Mouse (Mus musculus) ZHBTc4 (cell line): ENCODE results near the gene Atp2b4.

ENCODE experiments used
- DNase-seq: peaks from one replicate; pipeline ENCODE4 v3.0.0-alpha.2; 2011; ENCODE audit warnings: low read depth, low spot score

The Atp2b4 gene

GRCm38 (mm10) chr1:133800948-133801393 lies at the start of gene Atp2b4:
Gene Atp2b4, minus strand, starts transcription at chr1:133801041.
- peak; percentile 94 for DNase-seq

DNA sequence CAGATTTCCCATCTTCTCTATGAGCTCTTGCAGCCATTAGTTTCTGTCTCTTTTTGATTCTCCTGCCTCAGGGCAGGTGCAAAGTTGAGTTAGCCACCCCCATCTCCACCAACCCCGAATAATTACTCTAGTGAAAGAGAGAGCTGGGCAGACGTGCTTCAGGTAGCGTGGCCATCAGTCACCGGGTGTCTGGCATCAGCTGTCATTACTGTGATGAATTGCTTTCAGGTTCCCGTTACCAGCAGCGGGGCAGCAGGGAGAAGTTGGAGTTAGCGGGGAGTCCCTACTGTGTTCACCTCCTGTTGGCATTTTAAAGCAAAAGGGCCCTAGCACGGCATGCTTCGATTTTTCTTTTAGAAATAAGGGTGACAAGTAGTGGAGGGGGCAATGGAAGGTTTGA lies 43.9 kb upstream of the Atp2b4 start:
- DNase-seq, result no peak

- no peak for DNase-seq
Observed at GRCm38 (mm10) chr1:133843900-133844299, 43.1 kb upstream of the Atp2b4 start.

DNA sequence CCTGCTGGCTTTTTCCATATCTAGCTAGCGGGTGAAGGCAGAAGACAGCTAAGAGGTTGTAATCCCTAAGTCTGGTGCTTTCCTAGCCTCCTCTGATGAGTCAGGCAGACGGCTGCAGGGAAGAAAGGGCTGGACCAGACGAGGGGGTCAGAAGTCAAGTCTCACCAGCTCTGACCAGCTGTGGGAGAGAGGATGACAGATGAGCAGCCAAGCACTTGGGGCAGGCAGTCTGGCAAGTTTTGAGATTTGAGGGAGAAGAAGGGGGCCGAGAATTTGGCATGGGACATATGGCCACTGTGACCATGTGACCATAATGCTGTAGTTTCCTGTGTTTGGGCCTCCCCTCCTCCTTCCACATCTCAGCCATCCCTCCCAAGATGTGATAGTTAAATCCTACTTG lies 42.5 kb upstream of the Atp2b4 start:
- DNase-seq, result no peak

GRCm38 (mm10) chr1:133842074-133842725 lies 41.4 kb upstream of the Atp2b4 start:
- peak; percentile 48 for DNase-seq

GRCm38 (mm10) chr1:133841171-133841926 lies 40.5 kb upstream of the Atp2b4 start:
- DNase-seq, result no peak

DNA sequence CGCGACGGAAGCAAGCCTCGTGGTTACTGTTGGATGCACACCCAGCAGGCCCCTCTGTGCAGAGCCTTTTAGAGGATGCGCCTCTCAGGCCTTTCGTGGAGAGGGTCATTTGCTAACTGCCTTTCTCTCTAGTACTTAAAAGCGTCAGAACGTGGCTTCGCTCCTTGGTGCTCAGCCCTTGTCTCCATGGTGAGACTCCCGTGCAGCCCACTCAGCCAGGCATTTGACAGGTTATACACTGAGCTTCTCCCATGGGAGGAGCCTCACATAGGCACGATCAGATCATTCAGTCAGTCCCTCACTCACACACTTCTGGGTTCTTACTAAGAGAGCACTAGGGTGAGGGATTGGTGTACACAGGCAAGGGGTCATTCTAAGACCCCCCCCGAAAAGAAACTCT lies 39.7 kb upstream of the Atp2b4 start:
- no peak for DNase-seq

DNA sequence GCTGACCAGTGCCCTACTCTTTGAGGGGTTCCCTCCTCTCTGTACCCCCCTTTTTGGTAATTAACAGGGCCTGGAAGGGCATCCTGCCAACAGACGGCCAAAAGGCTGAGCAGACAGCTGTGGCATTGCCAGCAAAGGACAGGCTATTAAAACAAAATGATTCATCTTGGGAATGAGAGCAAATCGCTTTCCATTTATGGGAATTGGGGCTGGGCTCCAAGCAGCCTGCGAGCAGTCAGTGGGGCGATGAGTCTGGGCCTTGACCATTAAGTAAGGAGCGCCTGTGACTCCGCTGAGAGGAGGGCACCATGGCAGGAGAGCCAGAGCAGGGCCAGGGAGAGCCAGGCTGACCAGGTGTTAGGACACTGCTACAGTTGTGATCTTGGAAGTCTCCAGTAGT lies 33.5 kb upstream of the Atp2b4 start:
- DNase-seq, result no peak

GRCm38 (mm10) chr1:133832781-133833180 lies 31.9 kb upstream of the Atp2b4 start:
- no peak for DNase-seq

DNA sequence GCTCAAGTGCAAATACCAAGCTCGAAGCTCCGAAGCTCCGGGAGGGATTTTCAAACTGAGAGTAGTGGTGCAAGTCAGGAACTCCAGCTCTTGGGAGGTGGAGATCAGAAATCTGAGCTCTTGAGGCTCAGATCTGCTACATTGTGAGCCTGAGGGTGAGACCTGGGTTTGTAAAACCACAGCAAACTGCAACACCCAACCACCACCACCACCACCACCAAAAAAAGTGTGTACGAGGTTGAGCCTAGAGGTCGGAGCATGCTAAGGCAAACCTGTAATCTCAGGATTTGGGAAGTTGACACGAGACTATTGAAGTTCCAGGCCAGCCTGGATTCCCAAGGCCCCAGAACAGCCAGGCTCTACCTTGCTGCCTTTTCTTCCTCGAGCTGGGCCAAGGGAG lies 25.4 kb upstream of the Atp2b4 start:
- no peak for DNase-seq

- peak; percentile 15 for DNase-seq
Observed at GRCm38 (mm10) chr1:133825543-133825942, 24.7 kb upstream of the Atp2b4 start.

DNA sequence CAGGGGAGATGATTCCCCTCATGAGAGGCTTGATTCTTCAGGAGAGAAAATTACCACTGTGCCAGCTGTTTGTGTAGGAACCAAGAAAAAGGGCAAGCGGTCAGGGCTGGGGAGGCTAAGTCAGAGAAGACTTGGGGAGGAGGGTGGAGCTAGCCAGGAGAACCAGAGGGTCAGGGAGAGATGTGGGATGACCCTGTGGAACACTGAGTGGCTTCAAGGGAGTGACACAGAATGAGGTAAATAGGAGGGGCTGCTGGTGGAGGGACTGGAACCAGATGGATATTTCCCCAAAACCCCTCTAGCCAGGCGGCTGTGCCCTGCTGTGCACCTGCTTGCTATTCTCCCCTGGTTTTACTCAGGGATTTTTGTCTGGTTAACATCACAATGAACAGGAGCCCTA lies 24.3 kb upstream of the Atp2b4 start:
- DNase-seq, result no peak

DNA sequence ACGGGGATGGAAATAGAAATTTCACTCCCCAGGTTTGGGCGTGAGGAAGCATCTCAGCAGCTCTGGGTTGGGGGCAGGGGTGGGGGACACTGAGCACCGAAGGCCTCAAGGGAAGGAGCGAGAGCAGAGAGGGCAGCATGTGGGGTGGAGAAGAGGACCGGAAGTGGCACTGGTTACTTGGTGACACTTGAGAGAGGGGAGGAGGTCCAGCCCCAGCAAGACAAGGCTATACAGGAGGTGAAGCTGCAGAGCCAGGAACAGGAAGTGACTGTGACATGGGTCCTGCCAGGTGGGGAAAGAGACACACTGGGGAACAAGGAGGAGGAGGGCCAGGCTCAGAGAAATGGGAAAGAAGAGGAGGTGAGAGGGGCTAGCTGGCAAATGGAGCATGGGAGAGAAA lies 20.3 kb upstream of the Atp2b4 start:
- DNase-seq, result no peak

DNA sequence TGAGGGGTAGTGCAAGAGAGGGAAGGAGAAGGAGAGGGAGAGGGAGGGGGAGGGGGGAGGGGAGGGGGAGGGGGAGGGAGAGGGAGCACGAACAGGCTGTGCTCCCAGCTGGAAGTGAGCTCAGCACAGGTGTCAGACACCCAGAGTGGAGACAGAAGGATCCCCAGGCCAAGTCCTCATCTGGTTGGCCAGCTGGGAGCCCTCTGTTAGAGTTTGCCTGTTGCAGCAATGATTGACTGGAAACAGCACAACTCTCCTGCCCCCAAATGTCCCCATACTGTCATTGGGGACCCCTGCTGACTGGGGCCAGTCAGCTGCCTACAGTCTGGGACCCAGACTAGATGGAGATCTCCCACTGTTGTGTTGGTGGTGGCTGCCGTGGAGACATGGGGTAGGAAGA lies 19.3 kb upstream of the Atp2b4 start:
- no peak for DNase-seq

GRCm38 (mm10) chr1:133818531-133818930 lies 17.7 kb upstream of the Atp2b4 start:
- no peak for DNase-seq

- no peak for DNase-seq
Observed at GRCm38 (mm10) chr1:133815747-133816491, 15.1 kb upstream of the Atp2b4 start.

DNA sequence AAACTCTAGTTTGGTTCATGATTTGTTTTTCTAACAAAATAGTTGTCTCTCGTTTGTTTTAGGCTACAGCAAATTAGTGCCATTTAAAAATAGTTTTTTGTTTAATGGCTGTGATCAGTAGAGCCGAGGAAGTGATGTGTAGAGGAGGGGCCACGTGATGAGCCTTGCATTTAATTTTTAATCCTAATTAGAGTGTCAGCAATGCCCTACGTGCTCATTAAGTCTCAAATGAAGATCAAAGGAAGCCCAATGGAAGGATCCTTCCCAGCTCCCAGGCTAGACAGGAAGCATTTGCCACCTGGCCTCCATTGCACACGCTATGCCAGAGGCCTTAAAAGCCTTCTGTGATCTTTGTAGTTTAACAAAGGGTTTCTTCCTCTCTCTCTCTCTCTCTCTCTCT lies 8.5 kb upstream of the Atp2b4 start:
- no peak for DNase-seq

DNA sequence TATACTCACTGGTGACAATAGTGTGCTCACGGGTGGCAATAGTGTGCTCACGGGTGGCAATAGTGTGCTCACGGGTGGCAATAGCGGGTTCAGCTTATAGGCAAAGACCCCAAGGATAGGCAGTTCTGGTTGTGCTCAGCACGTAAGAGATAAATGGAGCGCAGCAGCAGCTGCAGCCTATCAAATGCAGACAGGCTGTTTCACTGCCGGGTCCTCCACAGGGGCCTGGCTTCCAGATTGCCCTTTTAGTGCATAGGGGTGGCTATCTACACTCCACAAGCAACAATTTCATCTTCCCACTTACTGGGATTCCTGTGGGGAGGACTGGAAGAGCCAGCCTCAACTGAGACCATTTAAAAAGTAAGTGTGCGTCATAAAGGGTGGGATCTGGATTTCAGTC lies 7.2 kb upstream of the Atp2b4 start:
- no peak for DNase-seq

- DNase-seq, result no peak
Observed at GRCm38 (mm10) chr1:133801743-133802142, 902 bp upstream of the Atp2b4 start.

- no peak for DNase-seq
Observed at GRCm38 (mm10) chr1:133800512-133800911, 329 bp downstream of the Atp2b4 start.

DNA sequence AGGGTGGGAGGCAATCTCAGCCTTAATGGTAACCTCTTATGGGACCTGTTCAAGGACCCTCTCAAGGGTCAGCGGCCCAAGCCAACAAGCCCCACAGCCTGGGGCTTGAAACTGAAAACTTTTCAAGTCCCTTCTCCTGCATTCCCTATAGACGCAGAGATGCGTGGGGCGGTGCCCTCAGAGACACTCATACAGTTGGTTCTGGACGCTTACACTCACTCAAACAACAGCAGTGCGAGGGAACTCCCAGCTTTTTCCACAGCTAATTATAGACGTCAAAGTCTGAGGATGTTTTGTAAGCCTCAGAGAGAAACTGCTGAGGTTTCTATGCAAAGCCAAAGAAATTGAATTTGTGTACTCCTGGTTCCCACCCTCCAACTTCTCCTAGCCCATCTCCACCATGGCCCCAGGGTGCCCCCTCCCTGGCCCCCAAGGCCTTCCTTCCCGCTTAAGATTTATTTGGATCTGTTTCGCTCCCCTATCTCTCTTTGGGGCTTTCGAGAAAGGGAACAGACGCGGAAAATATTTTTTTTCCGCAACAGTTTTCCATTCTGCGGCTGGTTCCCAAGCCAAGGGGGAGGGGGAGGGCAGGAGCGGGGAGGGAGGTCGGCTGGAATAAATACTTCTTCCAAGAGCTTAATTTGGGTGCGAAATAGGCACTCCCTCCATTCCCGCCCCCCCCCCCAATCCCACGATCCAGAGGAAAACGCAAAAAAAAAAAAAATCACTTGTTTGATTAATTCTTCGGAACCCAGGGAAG lies 975 bp downstream of the Atp2b4 start:
- DNase-seq, result no peak
